Mouse (Mus musculus): ENCODE data around the gene Itgb5.

Gene Itgb5

GRCm38 (mm10) chr16:33878041-33878783 is 48.7 kb downstream of the Itgb5 start:
- DNase-seq (ENCODE audit: low spot score in 2 of 2): peak; percentile 41 to 77

- no peak for DNase-seq (ENCODE audit: low spot score in 2 of 2)
Observed at GRCm38 (mm10) chr16:33879031-33879430, 49.6 kb downstream of the Itgb5 start.

- DNase-seq (ENCODE audit: low spot score in 2 of 2): no peak
Observed at GRCm38 (mm10) chr16:33879556-33879955, 50.1 kb downstream of the Itgb5 start.

- DNase-seq (ENCODE audit: low spot score in 2 of 2): no peak
Observed at GRCm38 (mm10) chr16:33880765-33881164, 51.3 kb downstream of the Itgb5 start.

- DNase-seq (ENCODE audit: low spot score in 2 of 2): no peak
Observed at GRCm38 (mm10) chr16:33882540-33882939, 53.1 kb downstream of the Itgb5 start.

- peak; percentile 51 to 71 for DNase-seq (ENCODE audit: low spot score in 2 of 2)
Observed at GRCm38 (mm10) chr16:33883046-33883975, 53.8 kb downstream of the Itgb5 start.

- no peak for DNase-seq (ENCODE audit: low spot score in 2 of 2)
Observed at GRCm38 (mm10) chr16:33884201-33884600, 54.7 kb downstream of the Itgb5 start.

- no peak for DNase-seq (ENCODE audit: low spot score in 2 of 2)
Observed at GRCm38 (mm10) chr16:33885021-33885471, 55.6 kb downstream of the Itgb5 start.

GRCm38 (mm10) chr16:33885671-33886328 is 56.3 kb downstream of the Itgb5 start:
- DNase-seq (ENCODE audit: low spot score in 2 of 2): no peak

- DNase-seq (ENCODE audit: low spot score in 2 of 2): no peak
Observed at GRCm38 (mm10) chr16:33886665-33887064, 57.2 kb downstream of the Itgb5 start.

GRCm38 (mm10) chr16:33887981-33888380 is 58.5 kb downstream of the Itgb5 start:
- DNase-seq (ENCODE audit: low spot score in 2 of 2): no peak

- no peak for DNase-seq (ENCODE audit: low spot score in 2 of 2)
Observed at GRCm38 (mm10) chr16:33889000-33889607, 59.6 kb downstream of the Itgb5 start.

- DNase-seq (ENCODE audit: low spot score in 2 of 2): no peak
Observed at GRCm38 (mm10) chr16:33891099-33891498, 61.6 kb downstream of the Itgb5 start.

- peak; percentile 57 to 58 for DNase-seq (ENCODE audit: low spot score in 2 of 2)
Observed at GRCm38 (mm10) chr16:33891561-33892281, 62.3 kb downstream of the Itgb5 start.

- no peak for DNase-seq (ENCODE audit: low spot score in 2 of 2)
Observed at GRCm38 (mm10) chr16:33892539-33892938, 63.1 kb downstream of the Itgb5 start.

GRCm38 (mm10) chr16:33893796-33894195 is 64.3 kb downstream of the Itgb5 start:
- no peak for DNase-seq (ENCODE audit: low spot score in 2 of 2)

GRCm38 (mm10) chr16:33894449-33894848 is 65.0 kb downstream of the Itgb5 start:
- no peak for DNase-seq (ENCODE audit: low spot score in 2 of 2)

GRCm38 (mm10) chr16:33895690-33896089 is 66.2 kb downstream of the Itgb5 start:
- no peak for DNase-seq (ENCODE audit: low spot score in 2 of 2)

GRCm38 (mm10) chr16:33896801-33897200 is 67.3 kb downstream of the Itgb5 start:
- DNase-seq (ENCODE audit: low spot score in 2 of 2): no peak

GRCm38 (mm10) chr16:33903664-33904441 is 74.4 kb downstream of the Itgb5 start:
- no peak for DNase-seq (ENCODE audit: low spot score in 2 of 2)
